Mouse (Mus musculus) embryonic facial prominence, embryonic 10.5 days (tissue): ENCODE data around the gene Nxpe3. TPM values are rescaled to one million over a fixed set of nuclear protein-coding genes. Genes with fewer than 3 reads are reported as not detected.
A peak's percentile ranks its signal among the peaks of the same experiment; 100 is the strongest.
"Not testable (repeated sequence)": the region's sequence is repeated elsewhere in the genome, so short reads cannot be mapped to it uniquely, and the experiment has no call there.

Source experiments
- DNase-seq: peaks from one replicate; pipeline ENCODE4 v3.0.0-alpha.2; 2017; ENCODE audit warnings: low spot score
- H3K27ac ChIP-seq: fragments of 300-500 bp; sonication (generic); replicated peaks from 2 replicates; pipeline ENCODE4 v1.5.1; 2016; ENCODE audit warnings: mild to moderate bottlenecking
- H3K27me3 ChIP-seq: fragments of 300-500 bp; sonication (generic); replicated peaks from 2 replicates; pipeline ENCODE4 v1.6.1; 2016; ENCODE audit warnings: low read depth, mild to moderate bottlenecking; ENCODE audit not compliant: poor library complexity, severe bottlenecking
- H3K36me3 ChIP-seq: fragments of 300-500 bp; sonication (generic); replicated peaks from 2 replicates; pipeline ENCODE4 v1.6.1; 2016; ENCODE audit warnings: mild to moderate bottlenecking, moderate library complexity
- H3K4me1 ChIP-seq: fragments of 300-500 bp; sonication (generic); 2 replicates; pipeline ENCODE4 v1.6.1; 2016
- H3K4me3 ChIP-seq: fragments of 300-500 bp; sonication (generic); 2 replicates; pipeline ENCODE4 v1.5.1; 2016; ENCODE audit warnings: mild to moderate bottlenecking, moderate library complexity
- H3K9me3 ChIP-seq: fragments of 300-500 bp; sonication (generic); 2 replicates; pipeline ENCODE4 v1.6.1; 2016; ENCODE audit warnings: mild to moderate bottlenecking
- WGBS: fragments of 180-500 bp; shearing (Covaris S2); methylation state at CpG from one replicate; pipeline ENCODE4 v1.1.7; 2016; 5-methylcytosine and 5-hydroxymethylcytosine counted together
- polyA plus RNA-seq: library from polyadenylated mRNA; unstranded; fragments of >200 nt; fragmentation: Nextera tagmentation; extraction: Ambion mirVana; gene quantifications from 2 replicates; pipeline ENCODE4 v1.2.1, GENCODE M21; 2016

Gene Nxpe3
- polyA plus RNA-seq, 1 experiment from 2014 or later: 1.1 TPM

- no peak overlapping the region for H3K27ac ChIP-seq
- no peaks in the 10 kb centered on the region for H3K27me3 ChIP-seq
- no peaks in the 10 kb centered on the region for H3K9me3 ChIP-seq
- 93% methylated on average over 5 of the region's 5 CpGs for WGBS
- H3K36me3 ChIP-seq: peaks cover 20% of the 10 kb centered on the region
- DNase-seq: no peak
- no peak overlapping the region for H3K4me3 ChIP-seq
- H3K4me1 ChIP-seq: peaks cover 10% of the 10 kb centered on the region; the same call in 1 of the 2 replicates
Observed at GRCm38 (mm10) chr16:55843134-55843533, 52.0 kb downstream of the Nxpe3 start.

- Histone ChIP-seq H3K27me3 (no peaks in the 10 kb centered on the region), H3K27ac (no peak overlapping the region), H3K36me3 (peaks cover 15% of the 10 kb centered on the region), H3K4me1 (peaks cover 18% of the 10 kb centered on the region), H3K4me3 (no peak overlapping the region), H3K9me3 (no peaks in the 10 kb centered on the region)
- 89% methylated on average over 6 of the region's 6 CpGs for WGBS
- DNase-seq: no peak
Observed at GRCm38 (mm10) chr16:55841506-55841905, 53.6 kb downstream of the Nxpe3 start.

- WGBS: under 1% methylated on average over 40 of the region's 40 CpGs
- DNase-seq: peak; percentile 91
- H3K9me3 ChIP-seq: no peaks in the 10 kb centered on the region
Observed at GRCm38 (mm10) chr16:55838510-55839474, 56.3 kb downstream of the Nxpe3 start, which contains the start of gene Nfkbiz. Gene Nfkbiz (minus strand): TSS chr16:55838899.

GRCm38 (mm10) chr16:55838129-55838509 lies 57.0 kb downstream of the Nxpe3 start:
- no peak for DNase-seq
- no peaks in the 10 kb centered on the region for H3K9me3 ChIP-seq
- H3K27me3 ChIP-seq: no peaks in the 10 kb centered on the region
- WGBS: 19% methylated on average over 3 of the region's 3 CpGs
- peak overlapping the region; percentile 98 for H3K27ac ChIP-seq
- H3K4me3 ChIP-seq: peak overlapping the region; percentile 75
- peaks cover 22% of the 10 kb centered on the region for H3K4me1 ChIP-seq
- peaks cover 16% of the 10 kb centered on the region for H3K36me3 ChIP-seq

More at GRCm38 (mm10) chr16:55838510-55839474, 56.3 kb downstream of the Nxpe3 start, which contains the start of gene Nfkbiz:
- Histone ChIP-seq H3K4me1 (peaks cover 22% of the 10 kb centered on the region), H3K27me3 (no peaks in the 10 kb centered on the region), H3K27ac (peak within 1 kb of the TSS; percentile 98), H3K36me3 (peaks cover 16% of the 10 kb centered on the region), H3K4me3 (peak within 1 kb of the TSS; percentile 75)

GRCm38 (mm10) chr16:55837653-55838052 lies 57.4 kb downstream of the Nxpe3 start:
- not testable (repeated sequence) for H3K27me3 ChIP-seq, DNase-seq, H3K9me3 ChIP-seq
- Histone ChIP-seq H3K36me3 (peaks cover 17% of the 10 kb centered on the region), H3K4me1 (peaks cover 22% of the 10 kb centered on the region), H3K27ac (peak overlapping the region; percentile 98; the same call in 1 of the 2 replicates), H3K4me3 (peak overlapping the region; percentile 75)
- 92% methylated on average over 8 of the region's 8 CpGs for WGBS

GRCm38 (mm10) chr16:55837168-55837567 lies 57.9 kb downstream of the Nxpe3 start:
- no peak for DNase-seq
- Histone ChIP-seq H3K36me3 (peaks cover 17% of the 10 kb centered on the region), H3K27ac (no peak overlapping the region), H3K4me1 (peaks cover 22% of the 10 kb centered on the region), H3K27me3 (no peaks in the 10 kb centered on the region), H3K4me3 (no peak overlapping the region), H3K9me3 (no peaks in the 10 kb centered on the region)
- 83% methylated on average over 2 of the region's 2 CpGs for WGBS

GRCm38 (mm10) chr16:55835798-55836197 lies 59.3 kb downstream of the Nxpe3 start:
- Histone ChIP-seq H3K4me1 (peaks cover 22% of the 10 kb centered on the region), H3K9me3 (no peaks in the 10 kb centered on the region), H3K27ac (no peak overlapping the region), H3K27me3 (no peaks in the 10 kb centered on the region), H3K4me3 (no peak overlapping the region), H3K36me3 (peaks cover 22% of the 10 kb centered on the region)
- DNase-seq: no peak

- Histone ChIP-seq H3K27me3 (no peaks in the 10 kb centered on the region), H3K4me3 (no peak overlapping the region), H3K4me1 (peaks cover 8% of the 10 kb centered on the region), H3K36me3 (peaks cover 22% of the 10 kb centered on the region), H3K9me3 (no peaks in the 10 kb centered on the region), H3K27ac (no peak overlapping the region)
- 96% methylated on average over 8 of the region's 8 CpGs for WGBS
- DNase-seq: no peak
Observed at GRCm38 (mm10) chr16:55832617-55833016, 62.5 kb downstream of the Nxpe3 start.

- DNase-seq: no peak
- WGBS: 91% methylated on average over 6 of the region's 6 CpGs
- Histone ChIP-seq H3K27ac (no peak overlapping the region), H3K4me3 (no peak overlapping the region), H3K9me3 (no peaks in the 10 kb centered on the region), H3K27me3 (no peaks in the 10 kb centered on the region), H3K36me3 (peaks cover 22% of the 10 kb centered on the region), H3K4me1 (peaks cover 7% of the 10 kb centered on the region)
Observed at GRCm38 (mm10) chr16:55832040-55832439, 63.0 kb downstream of the Nxpe3 start.

GRCm38 (mm10) chr16:55831451-55831850 lies 63.6 kb downstream of the Nxpe3 start:
- Histone ChIP-seq H3K9me3 (no peaks in the 10 kb centered on the region), H3K36me3 (peaks cover 22% of the 10 kb centered on the region), H3K4me3 (no peak overlapping the region), H3K27ac (no peak overlapping the region), H3K27me3 (no peaks in the 10 kb centered on the region), H3K4me1 (peaks cover 4% of the 10 kb centered on the region)
- WGBS: 93% methylated on average over 1 of the region's 1 CpGs
- DNase-seq: no peak

GRCm38 (mm10) chr16:55823398-55824155 lies 71.5 kb downstream of the Nxpe3 start:
- peaks cover 43% of the 10 kb centered on the region for H3K4me1 ChIP-seq
- peak; percentile 13 for DNase-seq
- H3K27me3 ChIP-seq: no peaks in the 10 kb centered on the region
- H3K27ac ChIP-seq: no peak overlapping the region
- H3K4me3 ChIP-seq: no peak overlapping the region
- WGBS: 48% methylated on average over 11 of the region's 11 CpGs
- peaks cover 4% of the 10 kb centered on the region; the same call in 1 of the 2 replicates for H3K36me3 ChIP-seq
- no peaks in the 10 kb centered on the region for H3K9me3 ChIP-seq

- no peaks in the 10 kb centered on the region for H3K9me3 ChIP-seq
- H3K27me3 ChIP-seq: no peaks in the 10 kb centered on the region
- peaks cover 43% of the 10 kb centered on the region for H3K4me1 ChIP-seq
- H3K27ac ChIP-seq: 0 out of 2 replicates have a peak overlapping the region, but pooled peaks have one; percentile 91
- H3K36me3 ChIP-seq: peaks cover 11% of the 10 kb centered on the region
- DNase-seq: no peak
- H3K4me3 ChIP-seq: peak overlapping the region; percentile 82
- 37% methylated on average over 18 of the region's 18 CpGs for WGBS
Observed at GRCm38 (mm10) chr16:55822741-55823397, 72.2 kb downstream of the Nxpe3 start.
